Mouse (Mus musculus) liver, postnatal 0 days (tissue): ENCODE measurements around the gene Ier5. TPM values are rescaled to one million over a fixed set of nuclear protein-coding genes. Genes with fewer than 3 reads are reported as not detected.
A peak's percentile ranks its signal among the peaks of the same experiment; 100 is the strongest.

Experiments
- ATAC-seq: fragments of 200-750 bp; cut with Nextera tagmentation; 2 replicates; pipeline ENCODE4 v1.8.0; 2017; ENCODE audit warnings: mild to moderate bottlenecking, moderate library complexity
- DNase-seq: peaks from one replicate; pipeline ENCODE4 v3.0.0-alpha.2; 2016
- H3K27ac ChIP-seq: fragments of 300-500 bp; sonication (generic); 2 replicates; pipeline ENCODE4 v1.5.1; 2014; ENCODE audit warnings: antibody characterized with exemption, moderate library complexity, mild to moderate bottlenecking, low read depth
- H3K27me3 ChIP-seq: fragments of 300-500 bp; sonication (generic); 2 replicates; pipeline ENCODE4 v1.6.1; 2014; ENCODE audit warnings: low read length, control low read depth, mixed read lengths; ENCODE audit not compliant: insufficient read depth
- H3K36me3 ChIP-seq: fragments of 300-500 bp; sonication (generic); replicated peaks from 2 replicates; pipeline ENCODE4 v1.6.1; 2014; ENCODE audit warnings: mild to moderate bottlenecking, control low read depth, low read length, moderate library complexity, mixed read lengths; ENCODE audit not compliant: insufficient read depth
- H3K4me1 ChIP-seq: fragments of 300-500 bp; sonication (generic); 2 replicates; pipeline ENCODE4 v1.6.1; 2014; ENCODE audit warnings: antibody characterized with exemption, mild to moderate bottlenecking, control low read depth; ENCODE audit not compliant: insufficient read depth
- H3K4me2 ChIP-seq: fragments of 300-500 bp; sonication (generic); 2 replicates; pipeline ENCODE4 v1.6.1; 2014; ENCODE audit warnings: low read depth, mild to moderate bottlenecking, low read length, moderate library complexity, mixed read lengths
- H3K4me3 ChIP-seq: fragments of 300-500 bp; sonication (generic); 2 replicates; pipeline ENCODE4 v1.5.1; 2014; ENCODE audit warnings: low read depth, low read length
- H3K9ac ChIP-seq: fragments of 300-500 bp; sonication (generic); replicated peaks from 2 replicates; pipeline ENCODE4 v1.6.1; 2014; ENCODE audit warnings: mild to moderate bottlenecking, moderate library complexity
- H3K9me3 ChIP-seq: fragments of 300-500 bp; sonication (generic); 2 replicates; pipeline ENCODE4 v1.6.1; 2016; ENCODE audit warnings: mild to moderate bottlenecking, control low read depth, low read length, mixed read lengths
- CTCF ChIP-seq: sonication (generic); IDR thresholded peaks from 2 replicates; pipeline ENCODE4 v1.5.1; 2016; ENCODE audit warnings: antibody characterized with exemption, low read depth
- EP300 ChIP-seq: IDR thresholded peaks from 2 replicates; pipeline ENCODE4 v1.6.1; 2016; ENCODE audit warnings: antibody characterized with exemption, low read depth, mild to moderate bottlenecking
- WGBS: fragments of 180-500 bp; shearing (Covaris S2); extraction: QIAGEN DNeasy Blood & Tissue Kit; methylation state at CpG from one replicate; pipeline ENCODE4 v1.1.7; 2014; ENCODE audit not compliant: insufficient replicate concordance; 5-methylcytosine and 5-hydroxymethylcytosine counted together
- polyA plus RNA-seq: library from polyadenylated mRNA; unstranded; fragments of >200 nt; fragmentation: Nextera tagmentation; extraction: Ambion mirVana; gene quantifications from 2 replicates; pipeline ENCODE4 v1.2.1, GENCODE M21; 2015

Ier5 gene
- polyA plus RNA-seq, 1 experiment from 2014 or later = 1.5 TPM

GRCm38 (mm10) chr1:155097354-155097753 is 2.1 kb downstream of the Ier5 start:
- Histone ChIP-seq H3K27me3 (no peaks in the 10 kb centered on the region), H3K36me3 (0 out of 2 replicates have a peak, but pooled peaks cover 3% of the 10 kb centered on the region), H3K4me2 (peak overlapping the region; percentile 86), H3K27ac (peak overlapping the region; percentile 85), H3K9ac (peak overlapping the region; percentile 95), H3K4me3 (peak overlapping the region; percentile 98), H3K9me3 (no peaks in the 10 kb centered on the region), H3K4me1 (peaks cover 27% of the 10 kb centered on the region)
- ATAC-seq (peak; percentile 26), DNase-seq (peak; percentile 66)
- WGBS = 20% methylated on average over 6 of the region's 6 CpGs
- TF ChIP-seq EP300 (peak; percentile 83), CTCF (no peak)

DNA sequence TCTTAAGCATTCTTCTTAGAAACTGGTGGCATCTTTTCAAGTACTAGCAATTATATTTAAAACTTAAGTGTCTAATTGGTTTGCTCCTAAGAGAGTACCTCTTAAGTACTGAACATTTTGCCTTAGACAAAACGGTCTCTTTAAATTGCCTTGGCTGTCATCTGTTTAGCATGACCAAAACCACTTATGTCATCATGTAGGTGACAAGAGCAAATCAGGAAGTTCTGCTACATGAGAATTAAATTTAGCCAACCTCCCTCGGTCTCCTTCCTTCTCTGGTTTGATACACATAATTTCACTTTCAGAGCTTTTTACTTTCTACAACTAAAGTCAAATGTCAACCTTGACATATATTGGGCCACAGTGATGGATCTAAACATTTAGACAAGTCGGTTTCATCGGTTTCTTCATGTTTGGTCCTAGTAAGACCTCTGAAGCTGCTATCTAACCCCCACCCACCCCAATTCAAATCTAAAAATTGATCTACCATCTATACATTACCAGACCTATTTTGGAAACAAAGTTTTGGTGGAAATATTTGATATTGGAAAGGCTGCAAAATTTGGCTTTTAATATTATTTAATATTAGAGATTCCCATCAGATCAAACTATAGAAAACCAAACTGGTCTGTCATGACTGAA is 2.7 kb downstream of the Ier5 start:
- H3K9me3 ChIP-seq = no peaks in the 10 kb centered on the region
- DNase-seq (no peak), ATAC-seq (no peak)
- WGBS = 40% methylated on average over 4 of the region's 4 CpGs
- 0 out of 2 replicates have a peak, but pooled peaks cover 3% of the 10 kb centered on the region for H3K36me3 ChIP-seq
- H3K27ac ChIP-seq = peak overlapping the region; percentile 85; the same call in 1 of the 2 replicates
- no peaks in the 10 kb centered on the region for H3K27me3 ChIP-seq
- peak overlapping the region; percentile 86 for H3K4me2 ChIP-seq
- H3K4me1 ChIP-seq = peaks cover 33% of the 10 kb centered on the region
- no peak for TF ChIP-seq EP300
- no peak for TF ChIP-seq CTCF
- peak overlapping the region; percentile 98 for H3K4me3 ChIP-seq
- H3K9ac ChIP-seq = no peak overlapping the region; the same call in 1 of the 2 replicates

GRCm38 (mm10) chr1:155093971-155094707 is 5.3 kb downstream of the Ier5 start:
- H3K4me2 ChIP-seq = no peak overlapping the region
- 84% methylated on average over 9 of the region's 9 CpGs for WGBS
- 0 out of 2 replicates have a peak, but pooled peaks cover 3% of the 10 kb centered on the region for H3K36me3 ChIP-seq
- DNase-seq = no peak
- no peak for ATAC-seq
- H3K27me3 ChIP-seq = no peaks in the 10 kb centered on the region
- TF ChIP-seq CTCF (no peak), EP300 (no peak)
- H3K4me1 ChIP-seq = peaks cover 47% of the 10 kb centered on the region
- H3K9ac ChIP-seq = no peak overlapping the region
- no peak overlapping the region for H3K4me3 ChIP-seq
- no peaks in the 10 kb centered on the region for H3K9me3 ChIP-seq
- H3K27ac ChIP-seq = no peak overlapping the region

GRCm38 (mm10) chr1:155093145-155093791 is 6.2 kb downstream of the Ier5 start:
- Histone ChIP-seq H3K4me1 (peaks cover 54% of the 10 kb centered on the region), H3K4me2 (no peak overlapping the region), H3K9ac (no peak overlapping the region), H3K9me3 (no peaks in the 10 kb centered on the region), H3K27me3 (no peaks in the 10 kb centered on the region), H3K27ac (no peak overlapping the region), H3K4me3 (no peak overlapping the region), H3K36me3 (0 out of 2 replicates have a peak, but pooled peaks cover 3% of the 10 kb centered on the region)
- no peak for TF ChIP-seq EP300
- no peak for TF ChIP-seq CTCF
- ATAC-seq = no peak
- no peak for DNase-seq
- WGBS = 73% methylated on average over 4 of the region's 4 CpGs

GRCm38 (mm10) chr1:155091842-155092800 is 7.3 kb downstream of the Ier5 start:
- TF ChIP-seq CTCF = no peak
- 45% methylated on average over 14 of the region's 14 CpGs for WGBS
- DNase-seq (peak; percentile 34), ATAC-seq (no peak; the same call in 1 of the 2 replicates)
- Histone ChIP-seq H3K27me3 (no peaks in the 10 kb centered on the region), H3K4me1 (peaks cover 55% of the 10 kb centered on the region), H3K4me3 (no peak overlapping the region), H3K27ac (peak overlapping the region; percentile 17), H3K36me3 (0 out of 2 replicates have a peak, but pooled peaks cover 3% of the 10 kb centered on the region), H3K9ac (no peak overlapping the region), H3K9me3 (no peaks in the 10 kb centered on the region), H3K4me2 (no peak overlapping the region)
